Mouse (Mus musculus) hindbrain, postnatal 0 days (tissue): Measurements from ENCODE around the gene Btbd16. TPM values are rescaled to one million over a fixed set of nuclear protein-coding genes. Genes with fewer than 3 reads are reported as not detected.

ENCODE experiments used
- ATAC-seq: fragments of 200-750 bp; cut with Nextera tagmentation; 2 replicates; pipeline ENCODE4 v1.8.0; 2017; ENCODE audit warnings: mild to moderate bottlenecking, moderate TSS enrichment, moderate library complexity
- DNase-seq: peaks from one replicate; pipeline ENCODE4 v3.0.0-alpha.2; 2015; ENCODE audit warnings: low spot score
- H3K27ac ChIP-seq: fragments of 300-500 bp; sonication (generic); 2 replicates; pipeline ENCODE4 v1.5.1; 2014; ENCODE audit warnings: mild to moderate bottlenecking
- H3K27me3 ChIP-seq: fragments of 300-500 bp; sonication (generic); 2 replicates; pipeline ENCODE4 v1.6.1; 2014; ENCODE audit warnings: low read length, mixed read lengths; ENCODE audit not compliant: insufficient read depth
- H3K36me3 ChIP-seq: fragments of 300-500 bp; sonication (generic); 2 replicates; pipeline ENCODE4 v1.6.1; 2014; ENCODE audit warnings: low read length, mixed read lengths; ENCODE audit not compliant: insufficient read depth
- H3K4me1 ChIP-seq: fragments of 300-500 bp; sonication (generic); 2 replicates; pipeline ENCODE4 v1.6.1; 2014; ENCODE audit warnings: antibody characterized with exemption, low read length, mixed read lengths; ENCODE audit not compliant: insufficient read depth
- H3K4me2 ChIP-seq: fragments of 300-500 bp; sonication (generic); 2 replicates; pipeline ENCODE4 v1.6.1; 2014; ENCODE audit warnings: low read depth, mild to moderate bottlenecking, low read length, moderate library complexity, mixed read lengths
- H3K4me3 ChIP-seq: fragments of 300-500 bp; sonication (generic); 2 replicates; pipeline ENCODE4 v1.5.1; 2014; ENCODE audit warnings: low read length
- H3K9ac ChIP-seq: fragments of 300-500 bp; sonication (generic); replicated peaks from 2 replicates; pipeline ENCODE4 v1.6.1; 2014; ENCODE audit warnings: mild to moderate bottlenecking, low read length, moderate library complexity, mixed read lengths
- H3K9me3 ChIP-seq: fragments of 300-500 bp; sonication (generic); 2 replicates; pipeline ENCODE4 v1.6.1; 2016; ENCODE audit warnings: low read length, mixed read lengths
- CTCF ChIP-seq: IDR thresholded peaks from 2 replicates; pipeline ENCODE4 v1.5.1; 2016; ENCODE audit warnings: antibody characterized with exemption, control low read depth, low read depth
- WGBS: fragments of 180-500 bp; shearing (Covaris S2); extraction: QIAGEN DNeasy Blood & Tissue Kit; methylation state at CpG from one replicate; pipeline ENCODE4 v1.1.7; 2014; 5-methylcytosine and 5-hydroxymethylcytosine counted together
- polyA plus RNA-seq: library from polyadenylated mRNA; unstranded; fragments of >200 nt; fragmentation: Nextera tagmentation; extraction: Ambion mirVana; gene quantifications from 2 replicates; pipeline ENCODE4 v1.2.1, GENCODE M21; 2015
- total RNA-seq: library from RNA; depleted of rRNA; stranded (reverse); fragments of >200 nt; gene quantifications from 2 replicates; pipeline ENCODE4 v1.2.3, GENCODE M21; 2014

Btbd16 gene
- total and polyA plus RNA-seq, 2 experiments from 2014 or later: 0.18 TPM; not detected in 1

GRCm38 (mm10) chr7:130797524-130797923 is 23.7 kb downstream of the Btbd16 start:
- H3K27ac ChIP-seq: no peak overlapping the region
- 93% methylated on average over 6 of the region's 6 CpGs for WGBS
- ATAC-seq: no peak

GRCm38 (mm10) chr7:130799418-130799817 is 25.5 kb downstream of the Btbd16 start:
- DNase-seq (no peak), ATAC-seq (no peak)
- Histone ChIP-seq H3K4me3 (no peak overlapping the region), H3K4me2 (no peak overlapping the region), H3K9ac (no peak overlapping the region), H3K4me1 (no peaks in the 10 kb centered on the region), H3K27ac (no peak overlapping the region), H3K9me3 (no peaks in the 10 kb centered on the region), H3K36me3 (no peaks in the 10 kb centered on the region), H3K27me3 (no peaks in the 10 kb centered on the region)
- no peak for TF ChIP-seq CTCF
- WGBS: 82% methylated on average over 10 of the region's 10 CpGs

More at GRCm38 (mm10) chr7:130797524-130797923, 23.7 kb downstream of the Btbd16 start:
- Histone ChIP-seq H3K4me2 (no peak overlapping the region), H3K4me3 (no peak overlapping the region), H3K36me3 (no peaks in the 10 kb centered on the region), H3K27me3 (no peaks in the 10 kb centered on the region), H3K4me1 (no peaks in the 10 kb centered on the region), H3K9ac (no peak overlapping the region), H3K9me3 (no peaks in the 10 kb centered on the region)
- TF ChIP-seq CTCF: no peak
- no peak for DNase-seq

GRCm38 (mm10) chr7:130800681-130801080 is 26.8 kb downstream of the Btbd16 start:
- Histone ChIP-seq H3K36me3 (no peaks in the 10 kb centered on the region), H3K4me1 (no peaks in the 10 kb centered on the region), H3K27me3 (no peaks in the 10 kb centered on the region), H3K9ac (no peak overlapping the region), H3K4me3 (no peak overlapping the region), H3K4me2 (no peak overlapping the region), H3K27ac (no peak overlapping the region), H3K9me3 (no peaks in the 10 kb centered on the region)
- ATAC-seq (no peak), DNase-seq (no peak)
- 84% methylated on average over 4 of the region's 4 CpGs for WGBS
- no peak for TF ChIP-seq CTCF

- Histone ChIP-seq H3K27me3 (no peaks in the 10 kb centered on the region), H3K9me3 (no peaks in the 10 kb centered on the region), H3K9ac (no peak overlapping the region), H3K4me3 (no peak overlapping the region), H3K36me3 (no peaks in the 10 kb centered on the region), H3K4me2 (no peak overlapping the region), H3K27ac (no peak overlapping the region), H3K4me1 (no peaks in the 10 kb centered on the region)
- TF ChIP-seq CTCF: no peak
- no peak for ATAC-seq
- DNase-seq: no peak
- 94% methylated on average over 4 of the region's 4 CpGs for WGBS
Observed at GRCm38 (mm10) chr7:130801811-130802210, 27.9 kb downstream of the Btbd16 start.

- no peak for DNase-seq
- TF ChIP-seq CTCF: no peak
- ATAC-seq: no peak
- no peak overlapping the region for H3K9ac ChIP-seq
- H3K4me3 ChIP-seq: no peak overlapping the region
- H3K4me1 ChIP-seq: no peaks in the 10 kb centered on the region
- no peaks in the 10 kb centered on the region for H3K36me3 ChIP-seq
- no peaks in the 10 kb centered on the region for H3K9me3 ChIP-seq
- WGBS: 56% methylated on average over 8 of the region's 8 CpGs
- no peak overlapping the region for H3K27ac ChIP-seq
- H3K4me2 ChIP-seq: no peak overlapping the region
- H3K27me3 ChIP-seq: no peaks in the 10 kb centered on the region
Observed at GRCm38 (mm10) chr7:130803251-130803825, 29.5 kb downstream of the Btbd16 start.

GRCm38 (mm10) chr7:130804991-130805390 is 31.1 kb downstream of the Btbd16 start:
- H3K4me2 ChIP-seq: no peak overlapping the region
- H3K36me3 ChIP-seq: no peaks in the 10 kb centered on the region
- no peaks in the 10 kb centered on the region for H3K27me3 ChIP-seq
- DNase-seq (no peak), ATAC-seq (no peak)
- no peak overlapping the region for H3K9ac ChIP-seq
- H3K9me3 ChIP-seq: no peaks in the 10 kb centered on the region
- no peaks in the 10 kb centered on the region for H3K4me1 ChIP-seq
- 77% methylated on average over 5 of the region's 5 CpGs for WGBS
- no peak for TF ChIP-seq CTCF
- no peak overlapping the region for H3K27ac ChIP-seq
- no peak overlapping the region for H3K4me3 ChIP-seq

- DNase-seq (peak; percentile 11), ATAC-seq (no peak)
- no peak overlapping the region for H3K4me3 ChIP-seq
- no peaks in the 10 kb centered on the region for H3K36me3 ChIP-seq
- no peak overlapping the region for H3K27ac ChIP-seq
- H3K27me3 ChIP-seq: no peaks in the 10 kb centered on the region
- TF ChIP-seq CTCF: no peak
- no peak overlapping the region for H3K4me2 ChIP-seq
- H3K9ac ChIP-seq: no peak overlapping the region
- no peaks in the 10 kb centered on the region for H3K4me1 ChIP-seq
- WGBS: 54% methylated on average over 8 of the region's 8 CpGs
- H3K9me3 ChIP-seq: no peaks in the 10 kb centered on the region
Observed at GRCm38 (mm10) chr7:130807749-130808148, 33.9 kb downstream of the Btbd16 start.
